Mouse (Mus musculus) forebrain, embryonic 10.5 days (tissue): ENCODE data around the gene Cuedc2. TPM values are rescaled to one million over a fixed set of nuclear protein-coding genes. Genes with fewer than 3 reads are reported as not detected.

ENCODE experiments used
- DNase-seq: peaks from one replicate; pipeline ENCODE4 v3.0.0-alpha.2; 2017; ENCODE audit warnings: low spot score; ENCODE audit errors: extremely low spot score
- H3K27ac ChIP-seq: fragments of 300-500 bp; sonication (generic); 2 replicates; pipeline ENCODE4 v1.5.1; 2016; ENCODE audit warnings: mild to moderate bottlenecking
- H3K27me3 ChIP-seq: fragments of 300-500 bp; sonication (generic); 2 replicates; pipeline ENCODE4 v1.6.1; 2016; ENCODE audit warnings: mild to moderate bottlenecking; ENCODE audit not compliant: poor library complexity, severe bottlenecking
- H3K36me3 ChIP-seq: fragments of 300-500 bp; sonication (generic); replicated peaks from 2 replicates; pipeline ENCODE4 v1.6.1; 2016; ENCODE audit warnings: mild to moderate bottlenecking, moderate library complexity
- H3K4me1 ChIP-seq: fragments of 300-500 bp; sonication (generic); 2 replicates; pipeline ENCODE4 v1.6.1; 2016
- H3K4me3 ChIP-seq: fragments of 300-500 bp; sonication (generic); 2 replicates; pipeline ENCODE4 v1.5.1; 2016; ENCODE audit warnings: mild to moderate bottlenecking, moderate library complexity
- H3K9me3 ChIP-seq: fragments of 300-500 bp; sonication (generic); 2 replicates; pipeline ENCODE4 v1.6.1; 2016; ENCODE audit warnings: mild to moderate bottlenecking, moderate library complexity
- WGBS: fragments of 180-500 bp; shearing (Covaris S2); methylation state at CpG from one replicate; pipeline ENCODE4 v1.1.7; 2016; 5-methylcytosine and 5-hydroxymethylcytosine counted together
- polyA plus RNA-seq: library from polyadenylated mRNA; unstranded; fragments of >200 nt; fragmentation: Nextera tagmentation; extraction: Ambion mirVana; gene quantifications from 2 replicates; pipeline ENCODE4 v1.2.1, GENCODE M21; 2016

Gene Cuedc2
- polyA plus RNA-seq, 1 experiment from 2014 or later = 224 TPM

- Histone ChIP-seq H3K9me3 (no peaks in the 10 kb centered on the region), H3K36me3 (peaks cover 23% of the 10 kb centered on the region; the same call in 1 of the 2 replicates), H3K4me3 (no peak overlapping the region), H3K4me1 (peaks cover 43% of the 10 kb centered on the region), H3K27ac (no peak overlapping the region), H3K27me3 (peaks cover 78% of the 10 kb centered on the region)
- 77% methylated on average over 16 of the region's 16 CpGs for WGBS
- DNase-seq = no peak
Observed at GRCm38 (mm10) chr19:46307781-46308180, 30.7 kb downstream of the Cuedc2 start.

- H3K4me3 ChIP-seq = no peak overlapping the region
- H3K9me3 ChIP-seq = no peaks in the 10 kb centered on the region
- H3K36me3 ChIP-seq = peaks cover 22% of the 10 kb centered on the region; the same call in 1 of the 2 replicates
- H3K27ac ChIP-seq = no peak overlapping the region
- H3K27me3 ChIP-seq = peaks cover 74% of the 10 kb centered on the region
- H3K4me1 ChIP-seq = peaks cover 43% of the 10 kb centered on the region
- 90% methylated on average over 9 of the region's 9 CpGs for WGBS
- no peak for DNase-seq
Observed at GRCm38 (mm10) chr19:46306751-46307289, 31.7 kb downstream of the Cuedc2 start.

- Histone ChIP-seq H3K4me1 (peaks cover 43% of the 10 kb centered on the region), H3K27ac (peak overlapping the region; percentile 81; the same call in 1 of the 2 replicates), H3K4me3 (peak overlapping the region; percentile 63), H3K27me3 (peaks cover 68% of the 10 kb centered on the region), H3K36me3 (peaks cover 16% of the 10 kb centered on the region; the same call in 1 of the 2 replicates), H3K9me3 (no peaks in the 10 kb centered on the region)
- DNase-seq = no peak
- 54% methylated on average over 5 of the region's 5 CpGs for WGBS
Observed at GRCm38 (mm10) chr19:46306268-46306610, 32.3 kb downstream of the Cuedc2 start.

GRCm38 (mm10) chr19:46305432-46306267 lies 32.9 kb downstream of the Cuedc2 start:
- DNase-seq = peak; percentile 83
- Histone ChIP-seq H3K4me1 (peaks cover 43% of the 10 kb centered on the region), H3K27me3 (peaks cover 62% of the 10 kb centered on the region), H3K4me3 (peak overlapping the region; percentile 63), H3K27ac (peak overlapping the region; percentile 81), H3K36me3 (peaks cover 10% of the 10 kb centered on the region; the same call in 1 of the 2 replicates), H3K9me3 (no peaks in the 10 kb centered on the region)
- WGBS = under 1% methylated on average over 43 of the region's 43 CpGs

- Histone ChIP-seq H3K4me3 (peak overlapping the region; percentile 63), H3K27ac (peak overlapping the region; percentile 81), H3K4me1 (peaks cover 43% of the 10 kb centered on the region), H3K9me3 (no peaks in the 10 kb centered on the region), H3K27me3 (peaks cover 55% of the 10 kb centered on the region), H3K36me3 (peaks cover 3% of the 10 kb centered on the region; the same call in 1 of the 2 replicates)
- under 1% methylated on average over 34 of the region's 34 CpGs for WGBS
- no peak for DNase-seq
Observed at GRCm38 (mm10) chr19:46304908-46305333, 33.6 kb downstream of the Cuedc2 start.

GRCm38 (mm10) chr19:46304216-46304841 lies 34.2 kb downstream of the Cuedc2 start, which contains the start of gene Nfkb2:
Gene Nfkb2 (plus strand): TSS chr19:46304320.
- Histone ChIP-seq H3K36me3 (no peaks in the 10 kb centered on the region), H3K4me3 (peak within 1 kb of the TSS; percentile 63), H3K9me3 (no peaks in the 10 kb centered on the region), H3K27me3 (peaks cover 49% of the 10 kb centered on the region), H3K4me1 (peaks cover 43% of the 10 kb centered on the region), H3K27ac (peak within 1 kb of the TSS; percentile 81)
- peak; percentile 86 for DNase-seq
- WGBS = under 1% methylated on average over 39 of the region's 39 CpGs

- Histone ChIP-seq H3K27ac (no peak overlapping the region; the same call in 1 of the 2 replicates), H3K9me3 (no peaks in the 10 kb centered on the region), H3K4me3 (peak overlapping the region; percentile 63), H3K4me1 (peaks cover 36% of the 10 kb centered on the region), H3K27me3 (peaks cover 41% of the 10 kb centered on the region), H3K36me3 (no peaks in the 10 kb centered on the region)
- 60% methylated on average over 18 of the region's 18 CpGs for WGBS
- no peak for DNase-seq
Observed at GRCm38 (mm10) chr19:46303251-46304215, 35.0 kb downstream of the Cuedc2 start.

GRCm38 (mm10) chr19:46302551-46302950 lies 36.0 kb downstream of the Cuedc2 start:
- WGBS = 90% methylated on average over 4 of the region's 4 CpGs
- Histone ChIP-seq H3K27me3 (peaks cover 31% of the 10 kb centered on the region), H3K4me1 (peaks cover 33% of the 10 kb centered on the region), H3K4me3 (no peak overlapping the region), H3K9me3 (no peaks in the 10 kb centered on the region), H3K27ac (no peak overlapping the region), H3K36me3 (no peaks in the 10 kb centered on the region)
- DNase-seq = no peak

GRCm38 (mm10) chr19:46300294-46301045 lies 38.0 kb downstream of the Cuedc2 start:
- Histone ChIP-seq H3K9me3 (no peaks in the 10 kb centered on the region), H3K27me3 (peaks cover 13% of the 10 kb centered on the region), H3K36me3 (no peaks in the 10 kb centered on the region), H3K4me3 (no peak overlapping the region), H3K4me1 (peaks cover 20% of the 10 kb centered on the region), H3K27ac (no peak overlapping the region)
- 40% methylated on average over 8 of the region's 8 CpGs for WGBS
- DNase-seq = no peak

GRCm38 (mm10) chr19:46296938-46297337 lies 41.6 kb downstream of the Cuedc2 start:
- WGBS = 80% methylated on average over 4 of the region's 4 CpGs
- Histone ChIP-seq H3K27me3 (no peaks in the 10 kb centered on the region), H3K27ac (no peak overlapping the region)

GRCm38 (mm10) chr19:46290535-46291105 lies 47.9 kb downstream of the Cuedc2 start:
- no peak for DNase-seq
- Histone ChIP-seq H3K4me1 (no peaks in the 10 kb centered on the region), H3K27me3 (no peaks in the 10 kb centered on the region), H3K4me3 (no peak overlapping the region), H3K36me3 (peaks cover 15% of the 10 kb centered on the region), H3K9me3 (no peaks in the 10 kb centered on the region), H3K27ac (no peak overlapping the region)
- 75% methylated on average over 12 of the region's 12 CpGs for WGBS

More at GRCm38 (mm10) chr19:46296938-46297337, 41.6 kb downstream of the Cuedc2 start:
- H3K9me3 ChIP-seq = no peaks in the 10 kb centered on the region
- H3K36me3 ChIP-seq = no peaks in the 10 kb centered on the region
- no peak overlapping the region for H3K4me3 ChIP-seq
- no peak for DNase-seq
- H3K4me1 ChIP-seq = no peaks in the 10 kb centered on the region
